Mouse (Mus musculus) cerebellum, adult 2 months (tissue): ENCODE results near the gene Sapcd1. TPM values are rescaled to one million over a fixed set of nuclear protein-coding genes. Genes with fewer than 3 reads are reported as not detected.

Experiments used
- DNase-seq, 2 experiments: peaks; one replicate each; pipeline ENCODE4 v3.0.0; 2021
- H3K27ac ChIP-seq: fragments of 200-500 bp; 2 replicates; pipeline ENCODE4 v1.5.1; 2012; ENCODE audit warnings: low read length, control low read depth, inconsistent platforms; ENCODE audit not compliant: insufficient read depth
- H3K27me3 ChIP-seq: fragments of 200-500 bp; 2 replicates; pipeline ENCODE4 v1.6.1; 2012; ENCODE audit warnings: inconsistent platforms, mild to moderate bottlenecking, low read length, moderate library complexity; ENCODE audit not compliant: control insufficient read depth, insufficient read depth
- H3K4me1 ChIP-seq: fragments of 200-500 bp; 2 replicates; pipeline ENCODE4 v1.6.1; 2011; ENCODE audit warnings: low read length; ENCODE audit not compliant: control insufficient read depth, insufficient read depth
- H3K4me3 ChIP-seq: fragments of 200-500 bp; replicated peaks from 2 replicates; pipeline ENCODE3; 2011; ENCODE audit warnings: mild to moderate bottlenecking, low read depth, low read length, control low read depth; ENCODE audit not compliant: insufficient read depth
- CTCF ChIP-seq: fragments of 200-500 bp; IDR thresholded peaks from 2 replicates; pipeline ENCODE4 v1.5.1; 2011; ENCODE audit warnings: low read depth, mild to moderate bottlenecking, control low read depth, low read length, moderate library complexity, borderline replicate concordance; ENCODE audit not compliant: insufficient read depth
- POLR2A ChIP-seq: fragments of 200-500 bp; IDR thresholded peaks from 2 replicates; pipeline ENCODE4 v1.6.1; 2011; ENCODE audit warnings: low read length, control low read depth, borderline replicate concordance; ENCODE audit not compliant: insufficient read depth
- WGBS: fragments of 180-500 bp; shearing (Covaris S2); methylation state at CpG from one replicate; pipeline ENCODE4 v1.1.7; 2018; 5-methylcytosine and 5-hydroxymethylcytosine counted together
- polyA plus RNA-seq: library from polyadenylated mRNA; depleted of rRNA; stranded (reverse); fragments of >200 nt; gene quantifications from 2 replicates; pipeline ENCODE4 v1.2.3, GENCODE M21; 2012

The Sapcd1 gene
- polyA plus RNA-seq, 1 experiment: 2.0 TPM

- Histone ChIP-seq H3K27ac (no peak overlapping the region), H3K4me1 (peaks cover 28% of the 10 kb centered on the region)
- WGBS: 9% methylated on average over 14 of the region's 14 CpGs
Observed at GRCm38 (mm10) chr17:35060071-35060470, 32.3 kb upstream of the Sapcd1 start.

DNA sequence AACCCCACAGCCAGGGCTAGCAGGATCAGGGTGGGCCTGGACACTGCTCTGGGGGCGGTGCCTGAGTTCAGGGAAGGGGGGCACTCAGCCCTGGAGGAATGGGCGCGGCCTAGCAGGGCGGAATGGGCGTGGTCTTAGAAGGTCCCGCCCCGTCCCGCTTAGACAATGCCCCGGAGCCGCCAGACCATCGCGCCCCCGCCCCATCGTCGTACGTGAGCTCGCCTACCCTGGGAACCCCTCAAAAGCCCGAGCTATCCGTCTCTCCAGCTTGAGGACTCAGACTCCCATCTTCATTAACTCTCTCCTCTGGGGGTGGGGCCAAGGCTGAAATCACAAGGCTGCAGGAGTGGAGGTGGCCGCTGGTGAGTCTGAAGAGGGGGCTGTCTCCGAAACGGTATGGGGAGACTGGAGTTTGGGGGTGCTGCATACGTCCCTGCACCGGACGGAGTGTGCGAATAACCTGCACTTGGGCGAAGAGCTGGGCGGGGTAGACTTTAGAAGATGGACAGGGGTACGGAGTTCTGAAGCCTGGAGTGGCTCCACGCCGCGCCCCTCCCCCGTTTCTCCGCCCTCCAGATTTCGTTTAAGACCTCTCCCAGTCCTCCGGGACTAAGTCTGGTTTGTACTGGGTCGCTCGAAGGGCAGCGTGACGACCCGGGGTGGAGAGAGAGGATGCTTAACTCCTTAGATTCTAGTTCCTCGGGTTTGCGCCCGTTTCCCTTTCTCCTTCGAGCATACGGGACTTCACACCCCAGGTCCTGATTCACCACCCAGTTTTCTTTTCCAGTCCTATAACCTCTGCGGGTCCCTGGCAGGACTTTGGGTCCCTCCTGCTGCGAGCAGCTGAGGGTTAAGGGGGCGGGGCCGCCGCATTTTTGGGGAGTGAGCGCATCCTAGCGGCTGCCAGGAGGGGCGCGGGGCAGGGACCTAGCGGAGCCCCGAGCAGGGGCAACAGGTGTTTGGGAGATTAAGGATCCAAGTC, 31.4 kb upstream of the Sapcd1 start, which contains the start of gene Ddah2:
TSS of gene Ddah2 (plus strand) at position 125 of the 982 bp plus-strand sequence.
- Histone ChIP-seq H3K4me1 (peaks cover 24% of the 10 kb centered on the region), H3K27me3 (no peaks in the 10 kb centered on the region), H3K4me3 (peak within 1 kb of the TSS; percentile 88), H3K27ac (peak within 1 kb of the TSS; percentile 3)
- WGBS: under 1% methylated on average over 57 of the region's 57 CpGs
- DNase-seq: peak; percentile 79 to 84
- peak; percentile 46; the same call in 1 of the 2 replicates for TF ChIP-seq CTCF
- peak; percentile 39; the same call in 1 of the 2 replicates for TF ChIP-seq POLR2A

More at GRCm38 (mm10) chr17:35060071-35060470, 32.3 kb upstream of the Sapcd1 start:
- no peak for TF ChIP-seq POLR2A
- TF ChIP-seq CTCF: no peak
- Histone ChIP-seq H3K27me3 (no peaks in the 10 kb centered on the region), H3K4me3 (peak overlapping the region; percentile 88)
- DNase-seq: peak in 1 of 2 experiments; percentile 36

GRCm38 (mm10) chr17:35058316-35058715, 30.5 kb upstream of the Sapcd1 start:
- Histone ChIP-seq H3K4me3 (no peak overlapping the region), H3K27me3 (no peaks in the 10 kb centered on the region), H3K27ac (no peak overlapping the region), H3K4me1 (peaks cover 17% of the 10 kb centered on the region)
- DNase-seq: no peak
- WGBS: 61% methylated on average over 9 of the region's 9 CpGs
- TF ChIP-seq POLR2A (no peak), CTCF (no peak)

DNA sequence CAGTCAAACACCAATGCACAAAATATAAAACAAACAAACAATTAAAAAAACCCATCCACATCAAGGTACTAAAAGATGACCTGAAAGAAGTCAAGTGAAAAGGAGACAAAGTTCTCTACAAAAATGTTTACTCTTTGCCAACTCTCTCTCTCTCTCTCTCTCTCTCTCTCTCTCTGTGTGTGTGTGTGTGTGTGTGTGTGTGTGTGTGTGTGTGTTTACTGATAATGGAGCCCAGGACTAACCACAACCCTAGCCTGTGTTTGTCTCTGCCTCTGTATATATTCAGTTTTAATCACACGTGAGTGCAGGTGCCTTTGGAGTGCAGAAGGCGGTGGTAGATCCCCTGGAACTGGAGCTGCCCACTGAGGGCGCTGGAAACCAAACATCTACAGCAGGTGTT, 29.3 kb upstream of the Sapcd1 start:
- Histone ChIP-seq H3K27me3 (no peaks in the 10 kb centered on the region), H3K4me1 (peaks cover 21% of the 10 kb centered on the region), H3K4me3 (no peak overlapping the region), H3K27ac (no peak overlapping the region)
- 85% methylated on average over 3 of the region's 3 CpGs for WGBS
- no peak for DNase-seq
- TF ChIP-seq POLR2A (no peak), CTCF (no peak)

DNA sequence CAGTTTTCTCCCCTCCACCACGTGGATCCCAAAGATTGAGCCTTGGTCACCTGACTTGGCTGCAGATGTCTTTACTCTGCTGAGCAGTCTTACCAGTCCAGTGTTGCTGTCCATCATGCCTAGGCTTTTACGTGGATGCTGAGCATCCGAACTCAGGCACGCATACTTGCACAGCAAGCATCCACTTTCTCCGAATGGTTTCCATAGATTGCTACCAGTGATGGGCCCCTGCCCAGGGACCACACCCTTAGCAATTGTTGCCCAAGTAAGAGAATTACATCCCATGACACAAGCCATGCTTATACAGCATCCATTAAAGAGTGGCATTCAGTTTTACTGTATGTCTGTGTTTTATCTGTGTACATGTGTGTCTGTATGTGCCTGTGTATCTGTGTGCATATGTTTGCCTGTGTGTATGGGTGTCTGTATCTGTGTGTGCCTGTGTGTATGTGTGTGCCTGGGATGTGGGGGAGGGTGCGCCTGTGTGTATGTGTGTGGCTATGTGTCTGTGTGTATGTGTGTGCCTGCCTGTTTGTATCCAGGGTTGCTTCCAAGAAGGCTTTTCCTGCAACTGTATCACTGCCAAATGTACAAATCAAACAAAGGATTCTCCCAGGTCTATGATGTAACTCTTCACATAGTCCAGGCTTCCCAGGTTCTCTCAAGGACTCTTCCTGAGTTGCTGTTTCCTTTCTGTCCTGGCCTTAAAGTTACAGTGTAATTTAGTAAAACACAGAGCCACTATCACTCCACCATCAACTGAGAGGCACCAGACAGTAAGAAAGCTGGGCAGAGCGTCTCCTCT, 28.1 kb upstream of the Sapcd1 start:
- H3K4me1 ChIP-seq: peaks cover 18% of the 10 kb centered on the region
- H3K4me3 ChIP-seq: no peak overlapping the region
- WGBS: 82% methylated on average over 7 of the region's 7 CpGs
- no peak overlapping the region for H3K27ac ChIP-seq
- TF ChIP-seq POLR2A (no peak), CTCF (no peak)
- H3K27me3 ChIP-seq: no peaks in the 10 kb centered on the region
- no peak for DNase-seq

DNA sequence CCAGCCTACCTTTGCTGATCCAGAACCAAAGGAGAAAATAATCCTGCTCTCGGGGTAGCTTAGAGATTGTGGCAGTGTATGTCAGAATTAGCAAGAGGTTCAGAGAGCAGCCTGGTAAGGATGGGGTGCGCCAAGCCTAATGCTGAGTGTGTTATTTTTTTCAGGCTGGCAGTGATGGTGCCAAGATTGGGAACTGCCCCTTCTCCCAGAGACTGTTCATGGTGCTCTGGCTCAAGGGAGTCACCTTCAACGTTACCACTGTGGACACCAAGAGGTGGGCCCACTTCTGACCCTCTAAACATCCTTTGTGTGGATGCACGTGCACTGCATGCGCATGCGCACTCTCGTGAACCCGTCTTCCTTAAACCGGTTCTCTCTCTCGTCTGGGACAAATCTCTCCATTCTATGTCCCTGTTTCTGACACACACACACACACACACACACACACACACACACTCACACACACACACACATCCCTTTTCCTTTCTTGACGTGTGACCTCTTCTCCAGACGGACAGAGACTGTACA, 24.5 kb upstream of the Sapcd1 start:
- TF ChIP-seq CTCF (no peak), POLR2A (no peak)
- peak overlapping the region; percentile 96 for H3K27ac ChIP-seq
- peaks cover 12% of the 10 kb centered on the region for H3K4me1 ChIP-seq
- 60% methylated on average over 12 of the region's 12 CpGs for WGBS
- H3K4me3 ChIP-seq: peak overlapping the region; percentile 77
- H3K27me3 ChIP-seq: no peaks in the 10 kb centered on the region
- DNase-seq: no peak
